ENCODE assay signal across 8 mouse cellular contexts in genomic region chr12:5237078-5237477, GRCm38 (mm10).
DNase-seq lines count a peak whose midpoint lies in the region; ATAC-seq and TF ChIP-seq lines count a peak whose summit lies in the region.

No protein-coding gene starts in this region.

- DNase-seq in hindbrain, embryonic 14.5 days (ENCODE audit: low spot score), result peak; percentile 55
- peak; percentile 92 for DNase-seq in lung, embryonic 14.5 days
- no peak for DNase-seq in layer of hippocampus, adult 9-10 months (ENCODE audit: low spot score)
- no peak for DNase-seq in thymus, postnatal 4 days

- no peak overlapping the region for H3K4me3 ChIP-seq in neural tube, embryonic 12.5 days
- no peak overlapping the region for H3K4me3 ChIP-seq in neural tube, embryonic 15.5 days (replicated peaks)
- no peak overlapping the region for H3K4me3 ChIP-seq in forebrain, embryonic 16.5 days (replicated peaks; ENCODE audit: low read length)
- H3K4me3 ChIP-seq in hindbrain, embryonic 14.5 days (replicated peaks; ENCODE audit: low read length), result no peak overlapping the region
- H3K4me3 ChIP-seq in lung, embryonic 14.5 days (ENCODE audit: low read depth, low read length), result no peak overlapping the region

- no peak overlapping the region for H3K27ac ChIP-seq in neural tube, embryonic 12.5 days
- no peak overlapping the region for H3K27ac ChIP-seq in neural tube, embryonic 15.5 days (replicated peaks)
- H3K27ac ChIP-seq in forebrain, embryonic 16.5 days (ENCODE audit: low read length), result no peak overlapping the region
- H3K27ac ChIP-seq in hindbrain, embryonic 14.5 days, result no peak overlapping the region
- H3K27ac ChIP-seq in lung, embryonic 14.5 days (ENCODE audit: low read depth), result no peak overlapping the region

- no peak overlapping the region for H3K4me2 ChIP-seq in neural tube, embryonic 12.5 days (replicated peaks)
- H3K4me2 ChIP-seq in neural tube, embryonic 15.5 days, result no peak overlapping the region
- no peak overlapping the region for H3K4me2 ChIP-seq in forebrain, embryonic 16.5 days (ENCODE audit: low read length)
- no peak overlapping the region for H3K4me2 ChIP-seq in hindbrain, embryonic 14.5 days (replicated peaks)
- H3K4me2 ChIP-seq in lung, embryonic 14.5 days, result no peak overlapping the region

- H3K9ac ChIP-seq in neural tube, embryonic 12.5 days, result no peak overlapping the region
- no peak overlapping the region for H3K9ac ChIP-seq in neural tube, embryonic 15.5 days (replicated peaks)
- H3K9ac ChIP-seq in forebrain, embryonic 16.5 days (replicated peaks; ENCODE audit: low read depth, low read length), result no peak overlapping the region
- H3K9ac ChIP-seq in hindbrain, embryonic 14.5 days, result no peak overlapping the region
- H3K9ac ChIP-seq in lung, embryonic 14.5 days, result no peak overlapping the region

- TF ChIP-seq CTCF in lung, embryonic 14.5 days (IDR thresholded peaks at IDR 0.05; ENCODE audit: low read depth), result no peak

- 61% methylated on average over 5 of the region's 5 CpGs for WGBS in neural tube, embryonic 12.5 days
- WGBS in neural tube, embryonic 15.5 days, result 49% methylated on average over 5 of the region's 5 CpGs
- 47% methylated on average over 5 of the region's 5 CpGs for WGBS in forebrain, embryonic 16.5 days
- 41% methylated on average over 5 of the region's 5 CpGs for WGBS in hindbrain, embryonic 14.5 days
- 28% methylated on average over 5 of the region's 5 CpGs for WGBS in lung, embryonic 14.5 days

- no peaks in the 10 kb centered on the region for H3K27me3 ChIP-seq in neural tube, embryonic 12.5 days (replicated peaks)
- H3K27me3 ChIP-seq in neural tube, embryonic 15.5 days (replicated peaks), result no peaks in the 10 kb centered on the region
- no peaks in the 10 kb centered on the region for H3K27me3 ChIP-seq in forebrain, embryonic 16.5 days (replicated peaks; ENCODE audit: control insufficient read depth, insufficient read depth, low read length)
- no peaks in the 10 kb centered on the region for H3K27me3 ChIP-seq in hindbrain, embryonic 14.5 days (ENCODE audit: control insufficient read depth, insufficient read depth, low read length)
- no peaks in the 10 kb centered on the region for H3K27me3 ChIP-seq in lung, embryonic 14.5 days (ENCODE audit: insufficient read depth, low read length)

- H3K9me3 ChIP-seq in neural tube, embryonic 12.5 days, result no peaks in the 10 kb centered on the region
- H3K9me3 ChIP-seq in neural tube, embryonic 15.5 days (replicated peaks), result no peaks in the 10 kb centered on the region
- H3K9me3 ChIP-seq in forebrain, embryonic 16.5 days (ENCODE audit: control insufficient read depth, low read length), result no peaks in the 10 kb centered on the region
- H3K9me3 ChIP-seq in hindbrain, embryonic 14.5 days (ENCODE audit: control insufficient read depth, low read length), result no peaks in the 10 kb centered on the region
- H3K9me3 ChIP-seq in lung, embryonic 14.5 days (ENCODE audit: low read depth, low read length), result no peaks in the 10 kb centered on the region

- no peaks in the 10 kb centered on the region for H3K36me3 ChIP-seq in neural tube, embryonic 12.5 days
- H3K36me3 ChIP-seq in neural tube, embryonic 15.5 days, result no peaks in the 10 kb centered on the region
- no peaks in the 10 kb centered on the region for H3K36me3 ChIP-seq in forebrain, embryonic 16.5 days (ENCODE audit: control insufficient read depth, insufficient read depth)
- no peaks in the 10 kb centered on the region for H3K36me3 ChIP-seq in hindbrain, embryonic 14.5 days (replicated peaks; ENCODE audit: control insufficient read depth, insufficient read depth)
- H3K36me3 ChIP-seq in lung, embryonic 14.5 days (ENCODE audit: insufficient read depth), result no peaks in the 10 kb centered on the region

- peak; percentile 48 for ATAC-seq in neural tube, embryonic 12.5 days (ENCODE audit: low FRiP score, low read depth)
- ATAC-seq in neural tube, embryonic 15.5 days (ENCODE audit: low FRiP score), result no peak
- ATAC-seq in forebrain, embryonic 16.5 days, result peak; percentile 64
- ATAC-seq in hindbrain, embryonic 14.5 days (ENCODE audit: low FRiP score), result peak; percentile 52; the same call in 1 of the 2 replicates
- ATAC-seq in lung, embryonic 14.5 days (ENCODE audit: insufficient read depth), result peak; percentile 88
- no peak for ATAC-seq in cerebellum, adult (ENCODE audit: insufficient number of reproducible peaks, low FRiP score, low TSS enrichment)

- H3K4me1 ChIP-seq in neural tube, embryonic 12.5 days, result peaks cover 13% of the 10 kb centered on the region
- H3K4me1 ChIP-seq in neural tube, embryonic 15.5 days, result peaks cover 33% of the 10 kb centered on the region
- H3K4me1 ChIP-seq in forebrain, embryonic 16.5 days (replicated peaks; ENCODE audit: control insufficient read depth, insufficient read depth, low read length), result peaks cover 43% of the 10 kb centered on the region
- peaks cover 16% of the 10 kb centered on the region for H3K4me1 ChIP-seq in hindbrain, embryonic 14.5 days (replicated peaks; ENCODE audit: control insufficient read depth, insufficient read depth, low read length)
- peaks cover 11% of the 10 kb centered on the region for H3K4me1 ChIP-seq in lung, embryonic 14.5 days (ENCODE audit: insufficient read depth)

Comparison
In these comparisons a context has a peak if more than half of its experiments do, and no peak if none do; other contexts are left out.
1. ATAC-seq: peak in neural tube, embryonic 12.5 days (single experiment), forebrain, embryonic 16.5 days (single experiment), hindbrain, embryonic 14.5 days (single experiment) and lung, embryonic 14.5 days (single experiment); none in neural tube, embryonic 15.5 days (single experiment) and cerebellum, adult (single experiment).
2. DNase-seq: peak in hindbrain, embryonic 14.5 days (single experiment) and lung, embryonic 14.5 days (single experiment); none in layer of hippocampus, adult 9-10 months (single experiment) and thymus, postnatal 4 days (single experiment).